ENCODE assay signal across 13 mouse cellular contexts in genomic region chr1:30414881-30415439, GRCm38 (mm10).
"Had no signal": no experiment of that assay in that cellular context is flagged by ENCODE, and none has a peak within 500 bp of the region (broad histone marks: within the 10 kb centered on the region; RNA-seq: fewer than 3 reads in every experiment).

No protein-coding gene starts in this region.

- H3K4me2 ChIP-seq: liver, embryonic 11.5 days; liver, embryonic 15.5 days; lung, embryonic 14.5 days; midbrain, embryonic 11.5 days; midbrain, embryonic 15.5 days; neural tube, embryonic 12.5 days had no signal

- H3K4me1 ChIP-seq: limb, embryonic 10.5 days; liver, embryonic 15.5 days; midbrain, embryonic 15.5 days; neural tube, embryonic 12.5 days had no signal

- H3K9ac ChIP-seq: liver, embryonic 15.5 days; lung, embryonic 14.5 days; midbrain, embryonic 15.5 days; neural tube, embryonic 12.5 days had no signal

- DNase-seq: kidney, postnatal 25 days; lung, embryonic 14.5 days; lung, postnatal 10 days; lung, postnatal 4 days; thymus, postnatal 4 days had no signal

- H3K36me3 ChIP-seq: limb, embryonic 10.5 days; liver, embryonic 15.5 days; midbrain, embryonic 15.5 days; neural tube, embryonic 12.5 days had no signal

- ATAC-seq: midbrain, embryonic 15.5 days had no signal

- H3K27ac ChIP-seq: left cerebral cortex, adult 2 months; limb, embryonic 10.5 days; liver, embryonic 15.5 days; midbrain, embryonic 15.5 days; neural tube, embryonic 12.5 days; stomach, postnatal 0 days had no signal

- H3K4me3 ChIP-seq: left cerebral cortex, adult 2 months; limb, embryonic 10.5 days; liver, embryonic 15.5 days; midbrain, embryonic 15.5 days; neural tube, embryonic 12.5 days had no signal

- H3K27me3 ChIP-seq: liver, embryonic 15.5 days; midbrain, embryonic 15.5 days; neural tube, embryonic 12.5 days had no signal

- H3K9me3 ChIP-seq: limb, embryonic 10.5 days; liver, embryonic 15.5 days; midbrain, embryonic 15.5 days; neural tube, embryonic 12.5 days had no signal
